Mouse (Mus musculus) brain, embryonic 14.5 days (tissue): ENCODE data around the gene Pik3c2a. TPM values are rescaled to one million over a fixed set of nuclear protein-coding genes. Genes with fewer than 3 reads are reported as not detected.
"Not testable (repeated sequence)": the region's sequence is repeated elsewhere in the genome, so short reads cannot be mapped to it uniquely, and the experiment has no call there.

ENCODE experiments used
- DNase-seq: peaks from one replicate; pipeline ENCODE4 v3.0.0-alpha.2; 2011; ENCODE audit warnings: low read depth
- CTCF ChIP-seq: fragments of 200-500 bp; IDR thresholded peaks from 2 replicates; pipeline ENCODE4 v1.5.1; 2012; ENCODE audit warnings: inconsistent platforms, mild to moderate bottlenecking, moderate library complexity, borderline replicate concordance; ENCODE audit not compliant: insufficient read depth, insufficient read length; ENCODE audit errors: extremely low read depth
- POLR2A ChIP-seq: fragments of 200-500 bp; IDR thresholded peaks from 2 replicates; pipeline ENCODE4 v1.6.1; 2012; ENCODE audit warnings: mild to moderate bottlenecking, inconsistent platforms, borderline replicate concordance; ENCODE audit not compliant: poor library complexity, insufficient read depth, insufficient read length, severe bottlenecking; ENCODE audit errors: extremely low read depth
- polyA plus RNA-seq: library from polyadenylated mRNA; depleted of rRNA; stranded (reverse); fragments of >200 nt; gene quantifications from 2 replicates; pipeline ENCODE4 v1.2.3, GENCODE M21; 2012

Gene Pik3c2a
- polyA plus RNA-seq, 1 experiment: 18.5 TPM

DNA sequence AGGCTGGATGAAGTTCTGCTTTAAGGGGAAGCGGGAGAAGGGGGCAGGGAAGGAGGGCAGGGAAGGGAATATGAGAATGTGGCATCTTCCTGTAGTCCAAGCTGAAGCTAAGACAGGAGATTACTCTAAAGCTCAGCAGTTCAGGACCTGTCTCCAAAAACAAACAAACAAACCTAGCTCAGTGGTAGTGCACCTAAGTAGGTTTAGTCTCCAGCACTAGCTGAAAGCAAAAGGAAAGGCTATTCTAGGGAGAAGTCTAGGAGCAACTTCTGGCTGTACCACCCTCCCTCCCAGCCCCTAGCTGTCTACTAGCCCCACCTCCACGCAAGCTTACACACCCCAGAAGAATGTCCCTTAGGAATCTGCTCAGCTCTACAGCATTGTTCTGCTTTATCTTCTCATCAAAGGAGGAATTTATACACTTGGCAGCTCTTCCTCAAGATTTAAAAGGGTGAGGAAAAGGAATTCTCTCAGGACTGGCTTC is 1.1 kb upstream of the Pik3c2a start:
- TF ChIP-seq CTCF (no peak), POLR2A (no peak)
- DNase-seq: peak; percentile 50

DNA sequence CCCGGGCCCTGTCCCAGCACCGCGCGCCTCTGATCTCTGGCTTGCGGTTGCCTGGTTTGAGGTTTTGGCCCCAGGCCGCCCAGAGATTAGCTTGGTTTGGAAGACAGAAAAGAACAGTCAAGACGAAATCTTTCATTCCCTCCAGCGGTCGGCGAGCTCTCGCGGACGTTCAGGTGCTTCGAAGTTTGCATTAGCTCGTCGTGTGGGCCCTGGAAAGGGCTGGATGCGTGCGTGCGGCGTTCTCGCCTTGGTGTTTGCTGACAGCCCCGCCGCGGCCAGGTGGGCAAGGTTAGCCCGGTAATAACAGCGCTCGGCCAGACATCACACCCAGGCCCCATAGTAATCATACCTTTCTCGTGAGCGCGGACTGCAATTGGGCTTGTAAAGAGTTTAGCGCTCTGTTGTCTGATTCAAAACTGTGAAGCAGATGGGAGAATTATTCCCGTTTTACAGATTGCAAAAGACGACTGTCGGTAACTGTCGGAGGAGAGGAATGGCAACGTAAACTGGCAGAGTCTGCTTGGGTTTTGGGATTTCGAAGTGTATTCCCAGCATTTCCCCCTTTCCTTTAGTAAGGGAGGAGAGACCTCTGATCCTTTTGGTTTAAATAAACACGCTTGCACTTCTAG is 562 bp upstream of the Pik3c2a start:
- no peak for TF ChIP-seq CTCF
- no peak for TF ChIP-seq POLR2A
- peak; percentile 57 for DNase-seq

DNA sequence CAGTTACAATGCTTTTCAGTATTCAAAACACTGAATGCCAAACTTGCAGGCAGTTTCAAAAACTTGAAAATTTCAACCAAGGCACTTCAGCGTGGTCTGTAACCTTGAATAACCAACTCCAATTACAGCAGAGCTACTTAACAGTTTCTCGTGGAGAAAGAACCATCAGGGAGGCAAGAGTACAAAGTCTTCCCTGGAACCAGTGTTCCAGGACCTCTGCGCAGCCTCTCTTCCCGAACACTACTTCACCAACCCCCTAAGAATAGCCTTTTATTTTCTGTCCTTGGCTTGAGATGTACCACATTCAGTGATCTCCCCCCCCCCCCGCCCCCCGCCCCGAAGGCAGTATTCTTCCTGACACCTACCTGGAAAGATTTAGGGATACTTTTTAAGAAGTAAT is 1.0 kb downstream of the Pik3c2a start:
- TF ChIP-seq CTCF: no peak
- TF ChIP-seq POLR2A: no peak
- peak; percentile 19 for DNase-seq

DNA sequence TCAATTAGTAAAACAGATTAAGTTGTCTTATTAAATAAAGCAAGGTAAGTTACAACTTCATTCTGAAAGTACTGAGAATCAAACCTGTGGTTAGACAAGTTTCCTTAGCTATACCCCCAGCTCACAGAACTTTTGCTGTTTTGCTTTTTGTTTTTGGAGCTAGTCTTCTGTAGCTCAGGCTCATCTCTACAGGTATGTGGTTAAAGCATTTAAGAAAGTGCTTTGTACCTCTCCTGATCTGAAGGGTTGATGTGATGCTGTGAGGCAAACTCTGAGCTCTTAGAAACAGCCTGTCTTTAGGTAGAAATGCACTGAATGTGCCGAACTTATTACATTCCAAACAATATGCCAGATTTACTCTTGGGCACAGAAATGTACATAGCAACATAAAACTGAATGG is 1.9 kb downstream of the Pik3c2a start:
- no peak for TF ChIP-seq POLR2A
- TF ChIP-seq CTCF: no peak
- no peak for DNase-seq

DNA sequence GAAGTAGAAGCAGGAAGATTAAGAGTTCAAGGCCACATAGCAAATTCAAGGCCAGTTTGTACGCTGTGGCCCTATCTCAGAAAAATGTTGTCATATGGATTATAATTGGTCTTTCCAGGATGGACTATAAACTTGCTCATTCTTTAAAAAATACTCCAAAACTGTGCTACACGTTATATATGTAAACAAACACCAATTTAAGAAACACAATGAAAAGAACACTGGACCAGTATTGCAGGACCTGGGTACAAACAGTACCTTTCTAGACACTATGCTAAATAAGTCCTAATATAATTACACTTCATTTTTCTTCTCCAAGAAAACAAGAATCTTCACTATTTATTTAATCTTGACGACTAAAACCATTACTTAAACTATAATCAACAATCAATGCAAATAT is 11.6 kb downstream of the Pik3c2a start:
- no peak for DNase-seq
- TF ChIP-seq POLR2A: no peak
- TF ChIP-seq CTCF: no peak

DNA sequence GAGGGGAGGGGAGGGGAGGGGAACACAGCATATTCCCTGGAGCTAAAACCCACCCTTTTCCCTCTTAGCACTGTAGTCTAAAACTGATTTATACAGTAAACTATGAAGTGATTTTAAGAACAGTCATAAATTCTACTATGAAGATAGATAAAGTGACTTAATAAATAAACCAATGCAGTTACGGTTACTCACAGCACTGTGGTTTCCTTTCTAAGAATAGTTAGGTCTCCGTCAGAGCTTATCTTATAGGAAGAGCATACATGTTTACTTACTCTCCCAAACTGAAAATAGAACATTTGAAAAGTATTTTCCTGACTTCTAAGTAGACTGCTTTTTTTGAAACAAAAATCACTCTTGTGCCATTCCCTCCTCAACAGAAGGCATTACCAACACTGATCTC is 12.3 kb downstream of the Pik3c2a start:
- TF ChIP-seq POLR2A (no peak), CTCF (no peak)
- DNase-seq: no peak

DNA sequence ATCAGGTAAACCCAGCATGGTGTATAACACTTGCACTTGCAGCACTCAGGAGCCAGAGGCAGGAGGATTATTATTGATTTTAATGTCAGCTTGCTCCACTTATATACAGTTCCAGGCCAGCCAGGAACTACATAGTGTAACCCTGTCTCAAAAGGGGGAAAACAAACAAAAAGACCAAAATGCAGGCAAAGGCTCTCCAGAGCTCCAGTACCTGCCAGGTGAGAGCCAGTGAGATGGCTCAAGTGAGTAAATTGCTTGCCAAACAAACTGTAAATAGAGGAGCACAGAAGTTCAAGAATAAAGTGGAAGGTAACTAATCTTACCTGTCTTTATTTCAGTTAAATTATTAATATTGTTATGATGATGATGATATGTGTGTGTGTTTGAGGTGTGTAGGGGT is 16.0 kb downstream of the Pik3c2a start:
- no peak for DNase-seq
- TF ChIP-seq CTCF (no peak), POLR2A (no peak)

DNA sequence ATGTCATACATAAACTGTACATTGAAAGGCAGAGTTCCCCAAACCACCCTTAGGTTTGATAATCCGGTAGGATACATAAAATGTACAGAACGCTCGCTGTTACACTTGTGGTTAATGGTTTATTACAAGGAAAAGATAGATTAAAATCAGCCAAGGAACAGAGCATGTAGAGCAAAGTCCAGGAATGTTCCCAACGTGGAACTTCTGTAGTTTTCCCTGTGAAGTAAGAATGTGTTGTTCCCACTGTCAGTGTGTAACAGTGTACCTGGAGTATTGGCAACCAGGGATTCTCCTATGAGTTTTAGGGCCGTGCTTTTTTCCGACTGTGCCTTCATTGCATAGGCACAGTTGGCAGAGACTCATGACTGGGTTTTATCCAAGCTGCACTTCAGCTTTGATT is 17.5 kb downstream of the Pik3c2a start:
- peak; percentile 37 for DNase-seq
- TF ChIP-seq CTCF (no peak), POLR2A (no peak)

DNA sequence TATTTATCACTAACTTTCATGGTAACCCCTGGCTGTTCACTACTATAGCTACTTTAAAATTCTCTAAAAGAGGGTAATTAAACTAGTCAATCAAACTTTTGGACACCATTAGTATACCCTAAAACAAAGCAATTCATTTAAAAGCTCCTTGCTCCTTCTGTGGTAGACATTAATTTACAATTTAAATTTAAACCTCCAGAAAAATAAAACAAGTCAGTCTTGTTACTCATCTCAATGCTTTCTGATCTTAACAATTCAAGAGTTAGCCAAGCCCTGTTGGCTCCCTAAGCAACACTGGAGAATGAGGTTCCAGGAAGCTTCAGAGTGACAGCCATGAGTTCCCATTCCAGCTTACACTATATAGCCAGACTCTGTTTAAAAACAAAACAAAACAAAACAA is 22.2 kb downstream of the Pik3c2a start:
- peak; percentile 68 for DNase-seq

DNA sequence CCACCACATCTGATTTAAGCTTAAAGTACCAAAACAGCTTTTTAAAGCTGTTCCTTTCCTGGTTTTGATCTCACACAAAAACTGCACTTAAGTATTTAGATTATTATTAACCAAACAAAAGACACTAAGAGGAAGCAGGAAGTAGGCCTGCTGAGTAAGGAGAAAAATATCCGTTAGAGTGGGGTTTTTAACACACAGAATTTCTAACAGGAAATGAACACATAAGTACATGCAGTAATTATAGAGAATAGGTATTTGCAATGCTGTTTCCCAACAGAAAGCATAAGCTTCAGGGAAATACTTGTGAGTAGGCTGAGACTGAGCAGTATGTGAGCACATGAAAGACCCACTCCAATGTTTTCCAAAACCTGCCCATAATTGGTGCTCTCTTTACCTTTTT is 33.8 kb downstream of the Pik3c2a start:
- no peak for DNase-seq
- TF ChIP-seq CTCF: no peak
- TF ChIP-seq POLR2A: no peak

More for the DNA sequence above, 22.2 kb downstream of the Pik3c2a start:
- TF ChIP-seq CTCF (no peak), POLR2A (no peak)

DNA sequence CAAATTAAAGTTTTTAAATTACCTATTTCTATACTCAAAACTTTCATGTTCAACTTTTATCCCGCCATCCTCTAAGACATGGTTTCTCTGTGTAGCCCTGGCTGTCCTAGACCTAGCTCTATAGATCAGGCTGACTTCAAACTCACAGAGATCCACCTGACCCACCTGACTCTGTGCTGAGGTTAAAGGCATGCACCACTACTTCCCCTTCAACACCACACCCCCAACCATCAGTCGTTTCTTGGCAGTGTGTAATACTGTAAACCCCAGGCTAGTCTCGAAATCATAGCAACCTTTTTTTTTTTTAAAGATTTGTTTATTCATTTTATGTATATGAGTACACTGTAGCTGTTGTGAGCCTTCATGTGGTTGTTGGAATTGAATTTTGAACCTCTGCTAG is 50.9 kb downstream of the Pik3c2a start:
- no peak for DNase-seq
- TF ChIP-seq POLR2A: no peak
- no peak for TF ChIP-seq CTCF

DNA sequence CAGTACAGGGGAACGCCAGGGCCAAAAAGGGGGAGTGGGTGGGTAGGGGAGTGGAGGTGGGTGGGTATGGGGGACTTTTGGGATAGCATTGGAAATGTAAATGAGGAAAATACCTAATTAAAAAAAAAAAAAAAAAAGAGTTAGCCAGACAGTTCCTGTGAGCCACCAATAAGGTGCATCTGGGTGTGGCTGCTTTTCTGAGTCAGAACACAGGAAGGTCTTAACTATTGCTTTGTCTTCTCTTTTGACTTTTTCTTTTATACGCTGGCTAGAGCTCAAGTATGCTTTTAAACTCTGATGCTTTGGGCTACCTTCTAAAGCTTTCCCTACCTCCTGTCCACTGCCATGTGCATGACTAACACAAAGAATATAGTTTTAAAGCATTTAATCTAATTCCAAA is 55.9 kb downstream of the Pik3c2a start:
- not testable (repeated sequence) for DNase-seq

DNA sequence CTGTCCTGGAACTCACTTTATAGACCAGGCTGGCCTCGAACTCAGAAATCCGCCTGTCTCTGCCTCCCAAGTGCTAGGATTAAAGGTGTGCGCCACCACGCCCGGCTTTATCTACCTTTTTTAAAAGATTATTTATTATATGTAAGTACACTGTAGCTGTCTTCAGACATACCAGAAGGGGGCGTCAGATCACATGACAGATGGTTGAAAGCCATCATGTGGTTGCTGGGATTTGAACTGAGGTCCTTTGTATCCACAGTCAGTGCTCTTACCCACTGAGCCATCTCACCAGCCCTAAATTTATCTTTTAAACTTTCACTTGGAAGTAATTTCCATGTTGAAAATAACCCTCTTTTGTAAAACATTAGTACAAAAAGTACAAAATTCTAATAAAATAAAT is 64.1 kb downstream of the Pik3c2a start:
- DNase-seq: not testable (repeated sequence)

DNA sequence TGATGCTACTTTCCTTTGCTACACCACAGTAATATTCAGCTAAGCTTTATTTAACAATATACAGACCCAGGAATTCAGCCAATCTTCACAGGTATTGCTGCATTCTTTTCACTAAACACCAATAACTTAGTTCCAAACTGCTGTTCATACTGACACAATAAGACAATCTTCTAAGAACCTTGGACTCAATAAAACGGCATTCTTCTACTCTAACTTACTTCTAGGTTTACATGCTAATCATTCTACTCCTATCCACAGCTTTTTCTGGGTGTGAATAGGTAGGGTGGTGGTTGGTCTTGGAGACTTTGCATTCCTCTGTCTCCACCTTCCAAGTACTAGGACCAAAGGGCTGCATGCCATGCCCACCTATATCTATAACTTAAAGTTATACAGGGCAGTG is 69.0 kb downstream of the Pik3c2a start:
- no peak for TF ChIP-seq CTCF
- TF ChIP-seq POLR2A: no peak

More for the DNA sequence above, 69.0 kb downstream of the Pik3c2a start:
- DNase-seq: no peak
